Mouse (Mus musculus): ENCODE measurements at regions not wholly inside any gene's neighbourhood (a gene's known extent, or its start where the extent isn't known, plus 50 kb on each side); places are given as distances from the start of the nearest gene placed in this dataset.

GRCm38 (mm10) chr14:9285606-9286002, 619.6 kb upstream of the 4930452B06Rik start:
- H3K4me1 ChIP-seq = no peaks in the 10 kb centered on the region
- no peak overlapping the region for H3K4me3 ChIP-seq
- ATAC-seq (ENCODE audit: insufficient number of reproducible peaks, low FRiP score, low TSS enrichment, low read depth) = no peak
- no peak overlapping the region for H3K4me2 ChIP-seq
- H3K27me3 ChIP-seq = no peaks in the 10 kb centered on the region
- H3K9me3 ChIP-seq = no peaks in the 10 kb centered on the region
- no peaks in the 10 kb centered on the region for H3K36me3 ChIP-seq
- no peak overlapping the region for H3K27ac ChIP-seq
- no peak overlapping the region for H3K9ac ChIP-seq
- 89% methylated on average over 7 of the region's 7 CpGs for WGBS

- Histone ChIP-seq H3K27ac (no peak overlapping the region), H3K9me3 (no peaks in the 10 kb centered on the region), H3K36me3 (no peaks in the 10 kb centered on the region), H3K4me2 (no peak overlapping the region), H3K9ac (no peak overlapping the region), H3K4me3 (no peak overlapping the region), H3K4me1 (no peaks in the 10 kb centered on the region), H3K27me3 (no peaks in the 10 kb centered on the region)
- ATAC-seq (ENCODE audit: insufficient number of reproducible peaks, low FRiP score, low TSS enrichment, low read depth) = 0 out of 2 replicates have a peak, but pooled peaks have one; percentile 35
- 82% methylated on average over 2 of the region's 2 CpGs for WGBS
Observed at GRCm38 (mm10) chr14:9284976-9285605, 619.1 kb upstream of the 4930452B06Rik start.

GRCm38 (mm10) chr14:9267282-9268091, 601.4 kb upstream of the 4930452B06Rik start:
- H3K4me2 ChIP-seq = no peak overlapping the region
- 78% methylated on average over 14 of the region's 14 CpGs for WGBS
- ATAC-seq (ENCODE audit: insufficient number of reproducible peaks, low FRiP score, low TSS enrichment, low read depth) = no peak

GRCm38 (mm10) chr14:9252017-9252416, 586.0 kb upstream of the 4930452B06Rik start:
- H3K4me2 ChIP-seq = no peak overlapping the region
- WGBS = 59% methylated on average over 1 of the region's 1 CpGs
- no peaks in the 10 kb centered on the region for H3K27me3 ChIP-seq
- ATAC-seq (ENCODE audit: insufficient number of reproducible peaks, low FRiP score, low TSS enrichment, low read depth) = no peak
- H3K9ac ChIP-seq = no peak overlapping the region
- no peaks in the 10 kb centered on the region for H3K4me1 ChIP-seq
- no peak overlapping the region for H3K27ac ChIP-seq
- H3K4me3 ChIP-seq = no peak overlapping the region
- H3K36me3 ChIP-seq = no peaks in the 10 kb centered on the region
- H3K9me3 ChIP-seq = no peaks in the 10 kb centered on the region

More at GRCm38 (mm10) chr14:9267282-9268091, 601.4 kb upstream of the 4930452B06Rik start:
- no peaks in the 10 kb centered on the region for H3K4me1 ChIP-seq
- H3K9me3 ChIP-seq = no peaks in the 10 kb centered on the region
- no peaks in the 10 kb centered on the region for H3K27me3 ChIP-seq
- no peak overlapping the region for H3K27ac ChIP-seq
- H3K36me3 ChIP-seq = no peaks in the 10 kb centered on the region
- no peak overlapping the region for H3K4me3 ChIP-seq
- no peak overlapping the region for H3K9ac ChIP-seq

GRCm38 (mm10) chr14:9245266-9245665, 579.2 kb upstream of the 4930452B06Rik start:
- no peak overlapping the region for H3K4me3 ChIP-seq
- H3K4me1 ChIP-seq = no peaks in the 10 kb centered on the region
- no peak overlapping the region for H3K9ac ChIP-seq
- H3K36me3 ChIP-seq = no peaks in the 10 kb centered on the region
- H3K9me3 ChIP-seq = no peaks in the 10 kb centered on the region
- WGBS = 23% methylated on average over 1 of the region's 1 CpGs
- no peaks in the 10 kb centered on the region for H3K27me3 ChIP-seq
- no peak overlapping the region for H3K27ac ChIP-seq
- H3K4me2 ChIP-seq = no peak overlapping the region
- no peak for ATAC-seq (ENCODE audit: insufficient number of reproducible peaks, low FRiP score, low TSS enrichment, low read depth)

- Histone ChIP-seq H3K9ac (no peak overlapping the region), H3K4me2 (no peak overlapping the region), H3K27ac (no peak overlapping the region), H3K9me3 (no peaks in the 10 kb centered on the region), H3K4me1 (no peaks in the 10 kb centered on the region), H3K36me3 (no peaks in the 10 kb centered on the region), H3K27me3 (no peaks in the 10 kb centered on the region), H3K4me3 (no peak overlapping the region)
- ATAC-seq (ENCODE audit: insufficient number of reproducible peaks, low FRiP score, low TSS enrichment, low read depth) = no peak
Observed at GRCm38 (mm10) chr14:9243336-9243735, 577.3 kb upstream of the 4930452B06Rik start.

- Histone ChIP-seq H3K27ac (no peak overlapping the region), H3K9ac (no peak overlapping the region), H3K4me1 (no peaks in the 10 kb centered on the region), H3K27me3 (no peaks in the 10 kb centered on the region), H3K36me3 (no peaks in the 10 kb centered on the region), H3K4me3 (no peak overlapping the region), H3K9me3 (no peaks in the 10 kb centered on the region), H3K4me2 (no peak overlapping the region)
- no peak for ATAC-seq (ENCODE audit: insufficient number of reproducible peaks, low FRiP score, low TSS enrichment, low read depth)
- WGBS = 48% methylated on average over 2 of the region's 2 CpGs
Observed at GRCm38 (mm10) chr14:9242118-9242517, 576.1 kb upstream of the 4930452B06Rik start.

- Histone ChIP-seq H3K9ac (no peak overlapping the region), H3K4me3 (no peak overlapping the region), H3K36me3 (no peaks in the 10 kb centered on the region), H3K9me3 (no peaks in the 10 kb centered on the region), H3K4me1 (no peaks in the 10 kb centered on the region), H3K27me3 (no peaks in the 10 kb centered on the region), H3K27ac (no peak overlapping the region), H3K4me2 (no peak overlapping the region)
- 90% methylated on average over 6 of the region's 6 CpGs for WGBS
- no peak for ATAC-seq (ENCODE audit: insufficient number of reproducible peaks, low FRiP score, low TSS enrichment, low read depth)
Observed at GRCm38 (mm10) chr14:9227670-9228069, 561.6 kb upstream of the 4930452B06Rik start.

- H3K4me3 ChIP-seq = no peak overlapping the region
- no peak overlapping the region for H3K4me2 ChIP-seq
- no peak for ATAC-seq (ENCODE audit: insufficient number of reproducible peaks, low FRiP score, low TSS enrichment, low read depth)
- WGBS = 78% methylated on average over 2 of the region's 2 CpGs
- H3K9me3 ChIP-seq = no peaks in the 10 kb centered on the region
- H3K9ac ChIP-seq = no peak overlapping the region
- H3K27me3 ChIP-seq = no peaks in the 10 kb centered on the region
- H3K4me1 ChIP-seq = no peaks in the 10 kb centered on the region
- H3K36me3 ChIP-seq = no peaks in the 10 kb centered on the region
- no peak overlapping the region for H3K27ac ChIP-seq
Observed at GRCm38 (mm10) chr14:9200246-9200645, 534.2 kb upstream of the 4930452B06Rik start.

- 92% methylated on average over 4 of the region's 4 CpGs for WGBS
- Histone ChIP-seq H3K27me3 (no peaks in the 10 kb centered on the region), H3K4me2 (no peak overlapping the region), H3K27ac (no peak overlapping the region), H3K4me3 (no peak overlapping the region), H3K36me3 (no peaks in the 10 kb centered on the region), H3K9ac (no peak overlapping the region), H3K4me1 (no peaks in the 10 kb centered on the region), H3K9me3 (no peaks in the 10 kb centered on the region)
- no peak for ATAC-seq (ENCODE audit: insufficient number of reproducible peaks, low FRiP score, low TSS enrichment, low read depth)
Observed at GRCm38 (mm10) chr14:9192122-9192769, 526.2 kb upstream of the 4930452B06Rik start.

- 62% methylated on average over 3 of the region's 3 CpGs for WGBS
- H3K9me3 ChIP-seq = no peaks in the 10 kb centered on the region
- no peak overlapping the region for H3K4me3 ChIP-seq
- no peaks in the 10 kb centered on the region for H3K36me3 ChIP-seq
- no peaks in the 10 kb centered on the region for H3K27me3 ChIP-seq
- H3K27ac ChIP-seq = no peak overlapping the region
- no peaks in the 10 kb centered on the region for H3K4me1 ChIP-seq
- no peak for ATAC-seq (ENCODE audit: insufficient number of reproducible peaks, low FRiP score, low TSS enrichment, low read depth)
- H3K4me2 ChIP-seq = no peak overlapping the region
- no peak overlapping the region for H3K9ac ChIP-seq
Observed at GRCm38 (mm10) chr14:9191664-9192063, 525.6 kb upstream of the 4930452B06Rik start.

GRCm38 (mm10) chr14:9161336-9161735, 495.3 kb upstream of the 4930452B06Rik start:
- Histone ChIP-seq H3K9ac (no peak overlapping the region), H3K4me1 (no peaks in the 10 kb centered on the region), H3K4me2 (no peak overlapping the region), H3K4me3 (no peak overlapping the region), H3K27me3 (no peaks in the 10 kb centered on the region), H3K36me3 (no peaks in the 10 kb centered on the region), H3K27ac (no peak overlapping the region), H3K9me3 (no peaks in the 10 kb centered on the region)
- WGBS = 90% methylated on average over 2 of the region's 2 CpGs
- no peak for ATAC-seq (ENCODE audit: insufficient number of reproducible peaks, low FRiP score, low TSS enrichment, low read depth)
